Mouse (Mus musculus) brain, embryonic 14.5 days (tissue): ENCODE measurements at regions not wholly inside any gene's neighbourhood (a gene's known extent, or its start where the extent isn't known, plus 50 kb on each side); places are given as distances from the start of the nearest gene placed in this dataset.
"Not testable (repeated sequence)": the region's sequence is repeated elsewhere in the genome, so short reads cannot be mapped to it uniquely, and the experiment has no call there.

ENCODE experiments used
- DNase-seq: peaks from one replicate; pipeline ENCODE4 v3.0.0-alpha.2; 2011; ENCODE audit warnings: low read depth
- CTCF ChIP-seq: fragments of 200-500 bp; IDR thresholded peaks from 2 replicates; pipeline ENCODE4 v1.5.1; 2012; ENCODE audit warnings: inconsistent platforms, mild to moderate bottlenecking, moderate library complexity, borderline replicate concordance; ENCODE audit not compliant: insufficient read depth, insufficient read length; ENCODE audit errors: extremely low read depth
- POLR2A ChIP-seq: fragments of 200-500 bp; IDR thresholded peaks from 2 replicates; pipeline ENCODE4 v1.6.1; 2012; ENCODE audit warnings: mild to moderate bottlenecking, inconsistent platforms, borderline replicate concordance; ENCODE audit not compliant: poor library complexity, insufficient read depth, insufficient read length, severe bottlenecking; ENCODE audit errors: extremely low read depth

GRCm38 (mm10) chr8:100038931-100039330, 622.7 kb upstream of the Cdh8 start:
- no peak for TF ChIP-seq CTCF
- TF ChIP-seq POLR2A, result no peak
- DNase-seq, result no peak

DNA sequence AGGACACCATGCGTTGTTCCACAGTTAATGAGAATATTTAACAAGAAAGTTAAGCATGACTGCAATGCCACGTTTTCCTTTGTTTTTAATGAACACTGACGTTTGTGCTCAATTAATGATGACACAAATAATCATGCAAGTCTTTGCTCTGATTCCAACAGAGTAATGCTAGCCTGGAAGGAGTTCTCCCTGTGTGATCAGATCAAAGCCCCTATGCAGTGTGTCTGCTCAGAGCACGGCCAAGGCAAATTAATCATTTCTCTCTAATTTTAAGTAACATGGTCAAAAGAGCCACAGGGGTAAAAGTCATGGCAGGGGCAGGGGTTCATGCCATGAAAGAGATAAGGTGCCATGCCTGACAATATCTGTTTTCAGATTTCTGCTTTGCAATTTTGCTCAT, 618.2 kb upstream of the Cdh8 start:
- TF ChIP-seq CTCF (no peak), POLR2A (no peak)
- peak; percentile 52 for DNase-seq

GRCm38 (mm10) chr8:100030358-100030757, 614.1 kb upstream of the Cdh8 start:
- DNase-seq, result not testable (repeated sequence)

DNA sequence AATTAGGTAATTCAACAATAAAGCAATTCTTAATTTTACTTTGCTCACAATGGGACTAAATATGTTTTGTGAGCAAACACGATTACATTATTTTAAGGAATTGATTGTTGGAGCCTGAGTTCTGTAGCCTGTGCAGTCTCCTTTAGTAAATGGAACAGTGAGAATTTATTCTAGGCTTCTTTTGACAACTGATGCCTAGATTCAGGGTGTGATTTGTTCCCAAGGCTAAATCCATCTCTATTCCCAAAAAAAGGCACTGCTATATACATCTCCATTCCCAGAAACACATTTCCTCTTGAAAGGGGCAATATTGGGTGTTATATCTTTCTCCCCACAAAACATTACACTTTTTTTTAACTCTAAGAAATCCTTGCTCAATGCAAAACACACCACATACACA, 599.4 kb upstream of the Cdh8 start:
- no peak for TF ChIP-seq POLR2A
- TF ChIP-seq CTCF, result no peak

GRCm38 (mm10) chr8:99999554-99999953, 583.3 kb upstream of the Cdh8 start:
- TF ChIP-seq POLR2A, result no peak
- TF ChIP-seq CTCF, result no peak
- DNase-seq, result no peak

More for the DNA sequence above, 599.4 kb upstream of the Cdh8 start:
- no peak for DNase-seq

- DNase-seq, result no peak
- TF ChIP-seq CTCF, result no peak
- TF ChIP-seq POLR2A, result no peak
These were observed 567.4 kb upstream of the Cdh8 start for GRCm38 (mm10) chr8:99983696-99984095.

- TF ChIP-seq POLR2A (no peak), CTCF (no peak)
These were observed 538.4 kb upstream of the Cdh8 start for GRCm38 (mm10) chr8:99954697-99955096.

GRCm38 (mm10) chr8:99953876-99954275, 537.6 kb upstream of the Cdh8 start:
- TF ChIP-seq CTCF (no peak), POLR2A (no peak)
- no peak for DNase-seq

More at GRCm38 (mm10) chr8:99954697-99955096, 538.4 kb upstream of the Cdh8 start:
- DNase-seq, result no peak

GRCm38 (mm10) chr8:99933159-99933558, 516.9 kb upstream of the Cdh8 start:
- TF ChIP-seq POLR2A, result no peak
- no peak for TF ChIP-seq CTCF
- DNase-seq, result no peak
